Mouse (Mus musculus) heart, embryonic 11.5 days (tissue): ENCODE measurements at regions not wholly inside any gene's neighbourhood (a gene's known extent, or its start where the extent isn't known, plus 50 kb on each side); places are given as distances from the start of the nearest gene placed in this dataset.

Source experiments
- ATAC-seq: fragments of 200-750 bp; cut with Nextera tagmentation; replicated peaks from 2 replicates; pipeline ENCODE4 v1.8.0; 2017; ENCODE audit warnings: moderate library complexity; ENCODE audit not compliant: insufficient number of reproducible peaks, low FRiP score, low TSS enrichment
- H3K27ac ChIP-seq: fragments of 300-500 bp; sonication (generic); 2 replicates; pipeline ENCODE4 v1.5.1; 2014; ENCODE audit warnings: mild to moderate bottlenecking, low read depth, low read length
- H3K27me3 ChIP-seq: fragments of 300-500 bp; sonication (generic); 2 replicates; pipeline ENCODE4 v1.6.1; 2014; ENCODE audit warnings: mild to moderate bottlenecking, low read length, mixed read lengths; ENCODE audit not compliant: control insufficient read depth, insufficient read depth
- H3K36me3 ChIP-seq: fragments of 300-500 bp; sonication (generic); 2 replicates; pipeline ENCODE4 v1.6.1; 2014; ENCODE audit warnings: mild to moderate bottlenecking, low read length, moderate library complexity, mixed read lengths; ENCODE audit not compliant: control insufficient read depth, insufficient read depth
- H3K4me1 ChIP-seq: fragments of 300-500 bp; sonication (generic); 2 replicates; pipeline ENCODE4 v1.6.1; 2014; ENCODE audit warnings: low read length; ENCODE audit not compliant: control insufficient read depth, insufficient read depth
- H3K4me2 ChIP-seq: fragments of 300-500 bp; sonication (generic); 2 replicates; pipeline ENCODE4 v1.6.1; 2014; ENCODE audit warnings: mild to moderate bottlenecking, moderate library complexity
- H3K4me3 ChIP-seq: fragments of 300-500 bp; sonication (generic); 2 replicates; pipeline ENCODE4 v1.5.1; 2014; ENCODE audit warnings: low read depth, low read length
- H3K9ac ChIP-seq: fragments of 300-500 bp; sonication (generic); 2 replicates; pipeline ENCODE4 v1.6.1; 2014; ENCODE audit warnings: mild to moderate bottlenecking, low read depth, low read length, moderate library complexity
- H3K9me3 ChIP-seq: fragments of 300-500 bp; sonication (generic); replicated peaks from 2 replicates; pipeline ENCODE4 v1.6.1; 2016; ENCODE audit warnings: low read length; ENCODE audit not compliant: control insufficient read depth
- WGBS: fragments of 180-500 bp; shearing (Covaris S2); extraction: QIAGEN DNeasy Blood & Tissue Kit; methylation state at CpG from one replicate; pipeline ENCODE4 v1.1.7; 2014; ENCODE audit not compliant: insufficient replicate concordance; 5-methylcytosine and 5-hydroxymethylcytosine counted together

DNA sequence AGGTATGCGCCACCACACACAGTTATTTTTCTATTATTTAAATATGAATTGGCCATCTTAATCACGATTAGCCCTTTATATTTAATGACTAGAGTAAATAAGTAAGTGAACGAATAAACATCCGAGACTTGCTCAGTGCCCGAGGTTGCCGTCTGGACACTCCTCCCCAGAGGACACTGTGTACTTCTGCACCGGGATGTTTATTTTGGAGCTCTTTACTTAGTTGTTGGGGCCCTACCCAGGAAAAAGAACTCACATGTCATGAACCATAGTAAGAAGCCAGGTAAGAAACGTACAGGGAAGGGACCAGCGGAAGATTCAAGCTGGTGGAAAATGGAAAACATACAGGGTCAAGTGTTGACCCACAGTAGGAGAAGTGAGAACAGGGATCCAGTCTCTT lies 89.0 kb downstream of the Akr1d1 start:
- Histone ChIP-seq H3K36me3 (no peaks in the 10 kb centered on the region), H3K9me3 (no peaks in the 10 kb centered on the region), H3K9ac (no peak overlapping the region), H3K4me2 (no peak overlapping the region), H3K27me3 (no peaks in the 10 kb centered on the region), H3K27ac (no peak overlapping the region), H3K4me1 (no peaks in the 10 kb centered on the region), H3K4me3 (no peak overlapping the region)
- 82% methylated on average over 9 of the region's 9 CpGs for WGBS
- no peak for ATAC-seq

DNA sequence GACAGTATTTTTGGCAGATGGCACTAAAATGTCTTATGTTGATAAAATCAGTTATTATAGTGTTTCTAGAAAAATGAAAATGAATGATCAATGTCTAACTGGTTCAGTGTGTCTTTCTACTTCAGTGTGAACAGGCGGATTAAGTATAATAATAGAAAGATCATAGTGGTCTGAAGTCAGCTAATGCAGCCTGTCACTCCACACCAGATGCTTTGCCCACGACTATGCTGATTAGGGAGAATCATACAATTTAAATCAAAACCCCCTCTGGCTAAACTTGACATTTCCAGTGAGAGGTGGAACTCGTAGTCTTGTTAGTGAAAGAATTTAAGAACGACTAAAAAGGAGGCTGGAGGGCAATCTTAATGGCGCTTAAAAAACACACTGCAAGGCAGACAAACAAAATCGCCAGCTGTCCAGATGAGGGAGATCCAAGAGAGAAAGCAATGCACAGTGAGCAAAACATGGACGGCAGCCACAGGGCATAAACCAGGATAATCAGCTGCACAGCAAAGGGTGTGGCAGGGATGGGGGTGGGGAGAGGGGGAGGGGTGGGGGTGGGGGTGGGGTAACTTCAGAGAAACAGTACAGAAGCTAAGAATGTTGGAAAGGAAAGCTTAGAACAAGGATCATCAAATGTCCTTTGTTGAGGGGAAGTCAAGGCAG lies 91.5 kb downstream of the Akr1d1 start:
- H3K4me1 ChIP-seq = no peaks in the 10 kb centered on the region
- H3K27me3 ChIP-seq = no peaks in the 10 kb centered on the region
- H3K9ac ChIP-seq = no peak overlapping the region
- no peaks in the 10 kb centered on the region for H3K9me3 ChIP-seq
- 59% methylated on average over 7 of the region's 7 CpGs for WGBS
- no peaks in the 10 kb centered on the region for H3K36me3 ChIP-seq
- H3K27ac ChIP-seq = no peak overlapping the region
- no peak overlapping the region for H3K4me3 ChIP-seq
- H3K4me2 ChIP-seq = no peak overlapping the region
- ATAC-seq = no peak

DNA sequence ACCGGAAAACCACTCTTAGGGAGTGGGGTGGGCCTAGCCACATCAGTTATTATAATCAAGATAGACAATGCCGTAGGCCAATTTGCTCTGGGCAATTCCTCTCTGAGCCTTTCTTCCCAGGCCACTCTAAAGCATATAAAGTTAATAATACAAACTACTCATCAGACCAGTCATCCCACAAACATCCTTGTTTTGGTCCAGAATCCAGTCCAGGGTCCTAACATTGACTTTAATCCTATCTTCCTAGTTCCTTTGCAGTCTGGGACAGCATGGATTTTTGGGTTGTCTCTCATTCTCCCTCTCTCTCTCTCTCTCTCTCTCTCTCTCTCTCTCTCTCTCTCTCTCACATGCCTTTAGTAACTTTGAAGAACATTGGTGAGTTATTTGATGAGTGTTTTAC lies 92.3 kb downstream of the Akr1d1 start:
- ATAC-seq = no peak
- H3K9me3 ChIP-seq = no peaks in the 10 kb centered on the region
- no peak overlapping the region for H3K4me3 ChIP-seq
- no peaks in the 10 kb centered on the region for H3K27me3 ChIP-seq
- no peak overlapping the region for H3K4me2 ChIP-seq
- WGBS = 78% methylated on average over 2 of the region's 2 CpGs
- no peak overlapping the region for H3K9ac ChIP-seq
- no peaks in the 10 kb centered on the region for H3K36me3 ChIP-seq
- no peaks in the 10 kb centered on the region for H3K4me1 ChIP-seq
- no peak overlapping the region for H3K27ac ChIP-seq

DNA sequence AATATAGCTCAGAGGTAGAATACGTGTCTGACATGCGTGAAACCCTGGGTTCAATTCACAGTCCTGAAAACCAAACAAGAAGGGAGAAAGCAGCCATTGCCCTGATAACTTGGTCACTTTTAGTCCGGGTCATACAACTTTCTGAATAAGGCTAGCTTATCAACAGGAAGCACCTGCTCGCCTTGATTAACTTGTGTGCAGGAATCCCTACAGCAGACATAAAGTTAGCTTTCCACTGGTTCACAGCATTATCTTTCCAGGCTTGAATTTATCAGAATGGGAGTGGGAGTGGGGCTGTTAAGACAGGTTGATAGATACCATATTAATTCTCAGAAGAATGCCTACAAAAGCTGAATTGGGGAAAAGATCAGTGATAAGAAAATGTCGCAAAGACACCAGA lies 97.2 kb downstream of the Akr1d1 start:
- Histone ChIP-seq H3K27ac (peak overlapping the region; percentile 32; the same call in 1 of the 2 replicates), H3K9ac (no peak overlapping the region), H3K4me1 (no peaks in the 10 kb centered on the region), H3K4me2 (no peak overlapping the region), H3K9me3 (no peaks in the 10 kb centered on the region), H3K27me3 (no peaks in the 10 kb centered on the region), H3K4me3 (no peak overlapping the region), H3K36me3 (no peaks in the 10 kb centered on the region)
- WGBS = 47% methylated on average over 5 of the region's 5 CpGs
- no peak for ATAC-seq

DNA sequence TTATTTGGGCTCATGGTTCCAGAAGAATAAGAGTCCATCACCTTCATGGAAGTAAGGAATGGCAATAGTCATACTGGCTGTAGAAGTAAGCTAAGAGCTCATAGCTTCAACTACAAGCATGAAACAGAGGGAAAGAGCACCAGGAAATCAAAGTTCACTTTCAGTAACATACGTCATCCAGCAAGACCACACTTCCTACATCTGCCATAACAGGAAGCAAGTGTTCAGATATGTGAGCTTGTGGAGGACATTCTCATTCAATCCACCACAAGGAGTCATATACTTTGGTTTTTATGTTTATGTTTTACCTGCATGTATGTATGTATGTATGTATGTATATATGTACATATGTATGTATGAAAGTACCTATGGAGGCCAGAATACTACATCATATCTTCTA lies 104.0 kb downstream of the Akr1d1 start:
- ATAC-seq = no peak
- no peaks in the 10 kb centered on the region for H3K27me3 ChIP-seq
- 68% methylated on average over 1 of the region's 1 CpGs for WGBS
- no peaks in the 10 kb centered on the region for H3K9me3 ChIP-seq
- no peak overlapping the region for H3K4me3 ChIP-seq
- H3K4me1 ChIP-seq = no peaks in the 10 kb centered on the region
- H3K9ac ChIP-seq = no peak overlapping the region
- no peaks in the 10 kb centered on the region for H3K36me3 ChIP-seq
- no peak overlapping the region for H3K4me2 ChIP-seq
- H3K27ac ChIP-seq = no peak overlapping the region

DNA sequence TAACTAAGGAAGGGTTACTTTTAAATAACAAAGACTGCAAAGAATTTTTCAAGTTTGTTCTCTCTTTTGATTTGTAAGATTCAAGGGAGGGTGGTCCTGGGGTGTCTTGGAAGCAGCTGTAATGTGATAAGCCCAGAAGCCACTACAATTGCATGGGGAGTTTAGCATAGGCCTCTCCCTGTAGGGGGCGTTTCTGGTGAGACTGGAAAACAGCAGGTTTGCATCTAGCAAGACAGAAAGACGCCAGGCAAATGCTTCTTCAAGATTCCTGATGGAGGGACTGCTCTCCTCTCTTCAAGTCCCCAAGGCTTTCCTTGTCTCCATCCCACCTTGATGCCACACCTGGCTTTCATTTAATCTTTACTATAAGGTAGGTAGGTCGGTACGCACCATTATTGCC lies 112.1 kb downstream of the Akr1d1 start:
- Histone ChIP-seq H3K27me3 (no peaks in the 10 kb centered on the region), H3K4me1 (no peaks in the 10 kb centered on the region), H3K4me3 (no peak overlapping the region), H3K9ac (no peak overlapping the region), H3K4me2 (no peak overlapping the region; the same call in 1 of the 2 replicates), H3K27ac (no peak overlapping the region), H3K9me3 (no peaks in the 10 kb centered on the region), H3K36me3 (no peaks in the 10 kb centered on the region)
- ATAC-seq = no peak
- 23% methylated on average over 4 of the region's 4 CpGs for WGBS

DNA sequence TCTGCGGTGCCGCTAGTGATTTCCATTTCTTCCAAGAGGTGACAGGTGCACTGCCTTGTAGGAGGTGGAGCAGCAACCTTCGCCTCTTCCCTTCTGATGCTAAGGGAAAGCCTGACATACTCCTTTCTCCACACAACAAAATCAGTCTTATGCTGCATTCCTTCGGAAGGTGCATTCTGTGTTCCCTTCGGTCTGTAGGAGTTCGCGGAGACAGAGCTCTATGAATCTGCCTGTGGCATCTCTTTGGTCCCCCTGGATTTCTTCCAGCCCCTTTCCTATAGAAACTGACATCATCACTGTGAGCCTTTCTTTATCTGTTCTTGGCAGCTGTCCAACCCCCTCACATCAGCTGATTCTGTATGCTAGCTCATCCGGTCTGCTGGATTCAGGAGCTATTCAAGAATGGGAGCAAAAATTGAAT lies 112.7 kb downstream of the Akr1d1 start:
- H3K4me2 ChIP-seq = peak overlapping the region; percentile 52
- no peak overlapping the region for H3K4me3 ChIP-seq
- no peaks in the 10 kb centered on the region for H3K27me3 ChIP-seq
- no peaks in the 10 kb centered on the region for H3K4me1 ChIP-seq
- H3K36me3 ChIP-seq = no peaks in the 10 kb centered on the region
- ATAC-seq = no peak; the same call in 1 of the 2 replicates
- no peak overlapping the region for H3K27ac ChIP-seq
- no peak overlapping the region for H3K9ac ChIP-seq
- no peaks in the 10 kb centered on the region for H3K9me3 ChIP-seq
- 31% methylated on average over 8 of the region's 8 CpGs for WGBS

DNA sequence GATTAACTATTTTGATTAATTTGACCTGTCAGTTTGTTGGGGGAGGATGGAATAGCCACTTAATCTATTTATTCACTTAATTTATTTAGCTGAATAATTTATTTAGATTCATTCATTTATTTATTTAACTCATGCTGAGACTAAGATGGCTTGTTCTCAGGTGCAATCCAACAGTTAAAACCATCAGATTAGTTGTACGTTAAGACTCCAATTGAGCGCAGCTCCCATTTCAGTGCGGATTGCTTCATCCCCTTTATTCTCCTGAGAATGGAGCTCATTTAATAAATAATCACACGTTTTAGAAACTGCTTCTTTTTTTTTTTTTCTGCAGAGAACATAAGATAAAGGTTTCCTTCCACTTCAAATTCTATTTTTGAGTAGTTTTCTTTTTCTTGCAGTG lies 113.2 kb downstream of the Akr1d1 start:
- Histone ChIP-seq H3K9me3 (no peaks in the 10 kb centered on the region), H3K4me2 (no peak overlapping the region), H3K4me3 (no peak overlapping the region), H3K27ac (no peak overlapping the region), H3K4me1 (no peaks in the 10 kb centered on the region), H3K27me3 (no peaks in the 10 kb centered on the region), H3K9ac (no peak overlapping the region), H3K36me3 (no peaks in the 10 kb centered on the region)
- 62% methylated on average over 4 of the region's 4 CpGs for WGBS
- no peak for ATAC-seq

DNA sequence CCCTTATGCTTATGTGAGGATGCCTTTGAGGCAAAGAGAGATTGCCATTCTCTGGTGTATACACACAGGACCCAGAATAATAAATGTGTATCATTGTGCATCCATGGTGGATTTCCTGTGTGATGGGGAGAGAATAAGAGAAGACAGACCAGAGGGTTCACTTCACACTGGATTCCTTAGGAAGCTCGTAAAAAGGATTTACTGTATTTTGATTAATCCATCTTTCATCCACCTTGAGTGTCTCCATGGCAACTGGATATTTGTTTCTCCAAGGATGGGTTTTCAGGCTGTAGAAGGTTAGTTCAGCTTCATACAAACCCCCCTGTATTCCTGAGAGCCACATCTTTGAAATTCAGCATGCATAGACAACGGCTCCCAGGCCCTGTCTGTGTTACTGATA lies 113.7 kb downstream of the Akr1d1 start:
- H3K27ac ChIP-seq = no peak overlapping the region
- no peaks in the 10 kb centered on the region for H3K4me1 ChIP-seq
- H3K4me3 ChIP-seq = no peak overlapping the region
- no peaks in the 10 kb centered on the region for H3K36me3 ChIP-seq
- no peak overlapping the region for H3K4me2 ChIP-seq
- H3K27me3 ChIP-seq = no peaks in the 10 kb centered on the region
- H3K9ac ChIP-seq = no peak overlapping the region
- no peaks in the 10 kb centered on the region for H3K9me3 ChIP-seq
- WGBS = 60% methylated on average over 2 of the region's 2 CpGs
- no peak for ATAC-seq
